Mouse (Mus musculus) thymus, adult 2 months (tissue): ENCODE measurements around the gene Dbn1. TPM values are rescaled to one million over a fixed set of nuclear protein-coding genes. Genes with fewer than 3 reads are reported as not detected.

Source experiments
- DNase-seq: peaks from one replicate; pipeline ENCODE4 v3.0.0; 2021
- H3K27ac ChIP-seq: fragments of 200-500 bp; 2 replicates; pipeline ENCODE4 v1.5.1; 2012; ENCODE audit warnings: low read length, control low read depth; ENCODE audit not compliant: control insufficient read depth, insufficient read depth
- H3K27me3 ChIP-seq: fragments of 200-500 bp; 2 replicates; pipeline ENCODE4 v1.6.1; 2012; ENCODE audit warnings: mild to moderate bottlenecking, low read length, moderate library complexity, mixed read lengths; ENCODE audit not compliant: control insufficient read depth, insufficient read depth
- H3K36me3 ChIP-seq: fragments of 200-500 bp; 2 replicates; pipeline ENCODE4 v1.6.1; 2012; ENCODE audit warnings: mild to moderate bottlenecking, low read length, moderate library complexity; ENCODE audit not compliant: control insufficient read depth, insufficient read depth
- H3K4me1 ChIP-seq: fragments of 200-500 bp; replicated peaks from 2 replicates; pipeline ENCODE4 v1.6.1; 2012; ENCODE audit warnings: low read length; ENCODE audit not compliant: control insufficient read depth, insufficient read depth
- H3K4me3 ChIP-seq: fragments of 200-500 bp; 2 replicates; pipeline ENCODE4 v1.5.1; 2012; ENCODE audit warnings: mild to moderate bottlenecking, low read length, control low read depth, moderate library complexity; ENCODE audit not compliant: control insufficient read depth, insufficient read depth
- CTCF ChIP-seq: fragments of 200-500 bp; IDR thresholded peaks from 2 replicates; pipeline ENCODE4 v1.5.1; 2012; ENCODE audit warnings: mild to moderate bottlenecking, control low read depth, low read length, moderate library complexity, borderline replicate concordance; ENCODE audit not compliant: control insufficient read depth, poor library complexity, insufficient read depth; ENCODE audit errors: extremely low read depth
- POLR2A ChIP-seq: fragments of 200-500 bp; IDR thresholded peaks from 2 replicates; pipeline ENCODE4 v1.6.1; 2012; ENCODE audit warnings: mild to moderate bottlenecking, low read length, control low read depth, moderate library complexity; ENCODE audit not compliant: control insufficient read depth, poor library complexity, insufficient read depth; ENCODE audit errors: extremely low read depth
- WGBS: fragments of 180-500 bp; shearing (Covaris S2); methylation state at CpG from one replicate; pipeline ENCODE4 v1.1.7; 2018; 5-methylcytosine and 5-hydroxymethylcytosine counted together
- polyA plus RNA-seq: library from polyadenylated mRNA; depleted of rRNA; stranded (reverse); fragments of >200 nt; gene quantifications from 2 replicates; pipeline ENCODE4 v1.2.3, GENCODE M21; 2012

The Dbn1 gene
- polyA plus RNA-seq, 1 experiment: 9.8 TPM

- Histone ChIP-seq H3K4me3 (no peak overlapping the region), H3K36me3 (no peaks in the 10 kb centered on the region), H3K27me3 (no peaks in the 10 kb centered on the region; the same call in 1 of the 2 replicates), H3K4me1 (peaks cover 34% of the 10 kb centered on the region), H3K27ac (no peak overlapping the region)
- 52% methylated on average over 3 of the region's 3 CpGs for WGBS
- no peak for DNase-seq
- no peak for TF ChIP-seq POLR2A
- no peak for TF ChIP-seq CTCF
Measured at GRCm38 (mm10) chr13:55510332-55510667, 22.4 kb upstream of the Dbn1 start.

DNA sequence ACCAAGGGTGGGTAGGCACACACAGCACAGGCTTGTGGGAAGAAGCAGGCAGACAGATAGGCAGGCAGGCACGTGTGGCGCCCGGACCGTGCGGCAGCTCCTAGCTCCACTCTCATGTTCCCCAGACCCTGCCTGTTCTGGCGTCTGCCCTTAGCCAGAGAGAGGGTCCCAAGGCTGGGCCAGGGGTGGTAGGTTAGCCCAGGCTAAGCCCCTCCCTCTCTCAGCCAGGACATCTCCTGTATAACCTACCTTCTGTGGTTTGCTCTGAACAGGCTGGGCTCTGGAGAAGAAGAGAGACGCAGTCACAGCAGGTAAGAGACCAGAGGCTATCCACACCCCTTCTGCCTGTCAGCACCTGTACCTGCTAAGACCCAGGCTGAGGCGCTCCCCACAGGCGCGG lies 20.6 kb upstream of the Dbn1 start:
- H3K4me3 ChIP-seq: no peak overlapping the region
- no peaks in the 10 kb centered on the region for H3K36me3 ChIP-seq
- H3K4me1 ChIP-seq: peaks cover 31% of the 10 kb centered on the region
- TF ChIP-seq CTCF (no peak), POLR2A (no peak)
- no peak overlapping the region for H3K27ac ChIP-seq
- DNase-seq: no peak
- 96% methylated on average over 10 of the region's 10 CpGs for WGBS
- H3K27me3 ChIP-seq: no peaks in the 10 kb centered on the region; the same call in 1 of the 2 replicates

DNA sequence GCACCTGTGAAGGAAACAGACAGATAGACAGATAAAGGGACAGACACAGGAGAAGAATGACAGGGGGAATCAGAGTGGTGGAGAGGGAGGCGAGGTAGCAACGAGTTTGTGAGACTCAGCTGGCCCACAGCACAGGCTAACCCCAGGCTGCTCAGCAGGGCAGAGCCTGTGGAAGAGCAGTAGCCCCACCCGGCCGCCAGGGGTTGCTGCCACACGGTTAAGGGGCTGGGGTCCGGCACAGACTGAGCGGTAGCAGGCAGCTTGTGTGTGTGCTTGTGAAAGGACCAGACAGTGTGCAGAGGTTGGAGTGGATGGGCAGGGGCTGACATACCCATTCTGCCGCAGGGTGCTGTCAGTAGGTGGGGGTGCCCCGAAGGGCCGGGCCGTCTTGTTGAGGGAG lies 20.0 kb upstream of the Dbn1 start:
- no peaks in the 10 kb centered on the region; the same call in 1 of the 2 replicates for H3K27me3 ChIP-seq
- H3K36me3 ChIP-seq: no peaks in the 10 kb centered on the region
- 64% methylated on average over 11 of the region's 11 CpGs for WGBS
- no peak overlapping the region for H3K27ac ChIP-seq
- no peak for TF ChIP-seq POLR2A
- peak; percentile 53; the same call in 1 of the 2 replicates for TF ChIP-seq CTCF
- no peak overlapping the region for H3K4me3 ChIP-seq
- H3K4me1 ChIP-seq: peaks cover 30% of the 10 kb centered on the region
- DNase-seq: no peak

- Histone ChIP-seq H3K4me1 (peaks cover 28% of the 10 kb centered on the region), H3K4me3 (no peak overlapping the region), H3K27ac (no peak overlapping the region), H3K27me3 (no peaks in the 10 kb centered on the region), H3K36me3 (no peaks in the 10 kb centered on the region)
- WGBS: 94% methylated on average over 10 of the region's 10 CpGs
- no peak for TF ChIP-seq CTCF
- TF ChIP-seq POLR2A: no peak
- no peak for DNase-seq
Measured at GRCm38 (mm10) chr13:55506697-55507096, 18.8 kb upstream of the Dbn1 start.

DNA sequence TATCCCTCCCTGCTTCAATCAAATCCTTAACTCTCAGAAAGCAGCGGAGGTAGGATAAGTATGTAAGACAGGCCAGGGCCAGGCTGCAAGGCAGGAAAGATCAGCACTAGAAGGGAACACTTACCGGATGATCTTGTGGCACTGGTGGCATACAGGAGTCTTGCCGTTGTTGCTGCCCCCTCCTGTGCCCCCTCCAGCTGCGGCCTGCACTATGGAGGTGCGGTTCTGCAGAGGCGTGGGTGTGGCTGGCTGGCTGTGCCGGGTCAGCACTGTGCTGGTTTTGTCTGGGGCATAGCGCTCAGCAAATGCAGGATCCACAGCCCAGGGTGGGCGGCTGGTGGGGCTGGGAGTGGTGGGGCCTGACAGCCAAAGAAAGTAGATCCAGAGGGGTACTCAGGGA lies 17.9 kb upstream of the Dbn1 start:
- TF ChIP-seq CTCF: no peak
- TF ChIP-seq POLR2A: no peak
- H3K36me3 ChIP-seq: no peaks in the 10 kb centered on the region

DNA sequence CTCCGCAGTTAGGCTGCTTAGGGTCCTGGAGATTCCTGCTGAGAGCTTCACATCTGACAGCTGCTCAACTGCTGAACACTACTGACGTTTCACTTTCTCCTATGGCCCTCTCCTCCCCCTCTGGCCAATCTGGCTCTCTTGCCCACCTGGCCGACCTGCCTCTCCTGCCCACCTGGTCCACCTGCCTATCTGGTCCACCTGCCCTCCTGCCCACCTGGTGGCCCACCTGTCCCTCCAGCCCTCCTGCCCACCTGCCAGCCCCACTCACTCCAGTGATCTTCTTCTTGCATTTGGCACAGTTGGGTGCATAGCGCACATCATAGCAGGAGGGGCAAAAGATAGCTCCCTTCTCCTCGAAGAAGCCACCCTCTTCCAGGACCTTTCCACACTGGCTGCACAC lies 16.5 kb upstream of the Dbn1 start:
- H3K4me1 ChIP-seq: peaks cover 20% of the 10 kb centered on the region
- H3K27ac ChIP-seq: no peak overlapping the region
- no peak for TF ChIP-seq POLR2A
- TF ChIP-seq CTCF: no peak
- no peak overlapping the region for H3K4me3 ChIP-seq
- WGBS: 93% methylated on average over 5 of the region's 5 CpGs
- no peak for DNase-seq
- H3K36me3 ChIP-seq: no peaks in the 10 kb centered on the region
- H3K27me3 ChIP-seq: no peaks in the 10 kb centered on the region

More for the DNA sequence above, 17.9 kb upstream of the Dbn1 start:
- no peak for DNase-seq
- H3K27me3 ChIP-seq: no peaks in the 10 kb centered on the region
- no peak overlapping the region for H3K27ac ChIP-seq
- peaks cover 20% of the 10 kb centered on the region for H3K4me1 ChIP-seq
- WGBS: 98% methylated on average over 9 of the region's 9 CpGs
- H3K4me3 ChIP-seq: no peak overlapping the region

DNA sequence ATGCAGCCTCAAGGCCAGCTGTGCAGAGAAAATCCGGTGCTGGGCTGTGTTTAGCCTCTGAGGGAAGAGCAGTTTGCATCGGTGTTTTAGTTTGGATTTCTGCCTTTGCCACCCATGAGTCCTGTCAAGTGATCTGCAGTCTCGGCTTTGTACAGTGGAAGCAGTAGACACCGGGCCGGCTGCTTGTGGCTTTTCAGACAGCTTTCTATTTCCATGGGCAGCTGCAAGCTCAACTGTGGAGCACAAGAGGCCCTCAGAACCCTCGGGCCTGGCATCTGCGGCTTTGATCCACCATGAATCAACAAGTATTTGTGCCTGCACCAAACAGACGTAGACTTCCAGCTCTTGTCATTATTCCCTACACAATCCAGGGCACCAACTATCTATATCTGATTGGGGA lies 14.5 kb upstream of the Dbn1 start:
- TF ChIP-seq CTCF: no peak
- TF ChIP-seq POLR2A: no peak
- Histone ChIP-seq H3K27me3 (no peaks in the 10 kb centered on the region), H3K27ac (no peak overlapping the region), H3K36me3 (no peaks in the 10 kb centered on the region), H3K4me3 (no peak overlapping the region), H3K4me1 (peaks cover 10% of the 10 kb centered on the region)
- WGBS: 42% methylated on average over 8 of the region's 8 CpGs
- DNase-seq: no peak
